Mouse (Mus musculus): ENCODE measurements around the gene Hist2h2aa1.
"Not testable (repeated sequence)": the region's sequence is repeated elsewhere in the genome, so short reads cannot be mapped to it uniquely, and the experiment has no call there.

The Hist2h2aa1 gene

GRCm38 (mm10) chr3:96230404-96230803 lies 14.9 kb upstream of the Hist2h2aa1 start:
- in situ Hi-C loops (cut with MboI, MseI) = no loop called here

- in situ Hi-C loops (cut with MboI, MseI) = no loop called here
Measured at GRCm38 (mm10) chr3:96230910-96231757, 14.2 kb upstream of the Hist2h2aa1 start.

GRCm38 (mm10) chr3:96231758-96232120 lies 13.6 kb upstream of the Hist2h2aa1 start:
- in situ Hi-C loops (cut with MboI, MseI) = no loop called here

- in situ Hi-C loops (cut with MboI, MseI) = no loop called here
Measured at GRCm38 (mm10) chr3:96234914-96235313, 10.4 kb upstream of the Hist2h2aa1 start.

- in situ Hi-C loops (cut with MboI, MseI) = no loop called here
Measured at GRCm38 (mm10) chr3:96235836-96236235, 9.5 kb upstream of the Hist2h2aa1 start.

GRCm38 (mm10) chr3:96236834-96237334 lies 8.4 kb upstream of the Hist2h2aa1 start:
- in situ Hi-C loops (cut with MboI, MseI) = no loop called here

GRCm38 (mm10) chr3:96237335-96237903 lies 7.9 kb upstream of the Hist2h2aa1 start:
- in situ Hi-C loops (cut with MboI, MseI) = no loop called here

GRCm38 (mm10) chr3:96237904-96238511 lies 7.3 kb upstream of the Hist2h2aa1 start:
- in situ Hi-C loops (cut with MboI, MseI) = no loop called here

GRCm38 (mm10) chr3:96238954-96239793 lies 6.1 kb upstream of the Hist2h2aa1 start, which contains the start of gene Hist2h3c2:
Gene Hist2h3c2 (minus strand): TSS chr3:96239127.
- in situ Hi-C loops (cut with MboI, MseI) = not testable (repeated sequence)

GRCm38 (mm10) chr3:96239949-96240798 lies 5.1 kb upstream of the Hist2h2aa1 start, which contains the start of gene Hist2h2aa2:
Gene Hist2h2aa2 (minus strand): TSS chr3:96240276.
- in situ Hi-C loops (cut with MboI, MseI) = not testable (repeated sequence)

GRCm38 (mm10) chr3:96240799-96241197 lies 4.5 kb upstream of the Hist2h2aa1 start:
- in situ Hi-C loops (cut with MboI, MseI) = no loop called here

GRCm38 (mm10) chr3:96243921-96244572 lies 1.2 kb upstream of the Hist2h2aa1 start:
- in situ Hi-C loops (cut with MboI, MseI) = no loop called here

- in situ Hi-C loops (cut with MboI, MseI) = not testable (repeated sequence)
Measured at GRCm38 (mm10) chr3:96246018-96246417, 721 bp downstream of the Hist2h2aa1 start.

- in situ Hi-C loops (cut with MboI, MseI) = not testable (repeated sequence)
Measured at GRCm38 (mm10) chr3:96246427-96246856, 1.1 kb downstream of the Hist2h2aa1 start, which contains the start of gene Hist2h3c1. Gene Hist2h3c1 (plus strand): TSS chr3:96246685.

- in situ Hi-C loops (cut with MboI, MseI) = no loop called here
Measured at GRCm38 (mm10) chr3:96247356-96248140, 2.3 kb downstream of the Hist2h2aa1 start.

- in situ Hi-C loops (cut with MboI, MseI) = no loop called here
Measured at GRCm38 (mm10) chr3:96248141-96249033, 3.1 kb downstream of the Hist2h2aa1 start.

- in situ Hi-C loops (cut with MboI, MseI) = no loop called here
Measured at GRCm38 (mm10) chr3:96249034-96249345, 3.7 kb downstream of the Hist2h2aa1 start.

GRCm38 (mm10) chr3:96250890-96251289 lies 5.6 kb downstream of the Hist2h2aa1 start:
- in situ Hi-C loops (cut with MboI, MseI) = no loop called here
